Mouse (Mus musculus) cortical plate, adult 2 months (tissue): ENCODE measurements at regions not wholly inside any gene's neighbourhood (a gene's known extent, or its start where the extent isn't known, plus 50 kb on each side); places are given as distances from the start of the nearest gene placed in this dataset.
"Not testable (repeated sequence)": the region's sequence is repeated elsewhere in the genome, so short reads cannot be mapped to it uniquely, and the experiment has no call there.

ENCODE experiments used
- H3K27ac ChIP-seq: fragments of 200-500 bp; 2 replicates; pipeline ENCODE4 v1.5.1; 2012; ENCODE audit warnings: low read length, control low read depth, inconsistent platforms; ENCODE audit not compliant: insufficient read depth
- H3K4me1 ChIP-seq: fragments of 200-500 bp; 2 replicates; pipeline ENCODE4 v1.6.1; 2011; ENCODE audit warnings: low read length; ENCODE audit not compliant: control insufficient read depth, insufficient read depth
- H3K4me3 ChIP-seq: fragments of 200-500 bp; 2 replicates; pipeline ENCODE4 v1.5.1; 2011; ENCODE audit warnings: mild to moderate bottlenecking, low read length, control low read depth; ENCODE audit not compliant: insufficient read depth
- CTCF ChIP-seq: fragments of 200-500 bp; IDR thresholded peaks from 2 replicates; pipeline ENCODE4 v1.5.1; 2011; ENCODE audit warnings: mild to moderate bottlenecking, control low read depth, low read length; ENCODE audit not compliant: insufficient read depth; ENCODE audit errors: extremely low read depth
- POLR2A ChIP-seq: fragments of 200-500 bp; IDR thresholded peaks from 2 replicates; pipeline ENCODE4 v1.6.1; 2011; ENCODE audit warnings: mild to moderate bottlenecking, low read length, control low read depth; ENCODE audit not compliant: insufficient read depth; ENCODE audit errors: extremely low read depth

DNA sequence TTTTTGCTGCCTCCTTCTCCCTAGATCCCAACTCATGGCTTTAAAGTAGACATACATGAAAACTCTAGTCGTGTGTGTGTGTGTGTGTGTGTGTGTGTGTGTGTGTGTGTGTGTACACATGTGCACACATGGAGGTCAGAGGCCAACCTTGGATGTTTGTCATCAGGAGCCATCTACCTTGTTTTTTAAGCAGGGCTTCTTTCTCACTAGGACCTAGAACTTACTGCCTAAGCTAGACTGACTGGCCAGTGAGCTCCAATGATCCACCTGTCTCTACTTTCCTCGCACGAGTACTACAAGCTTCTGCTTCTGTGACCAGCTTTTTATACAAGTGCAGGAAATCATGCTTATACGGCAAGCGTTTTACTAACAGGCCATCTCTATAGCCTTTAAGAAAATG lies 89.1 kb upstream of the Otx2 start:
- Histone ChIP-seq H3K4me1 (no peaks in the 10 kb centered on the region), H3K4me3 (no peak overlapping the region), H3K27ac (no peak overlapping the region)
- TF ChIP-seq CTCF (no peak), POLR2A (no peak)

- Histone ChIP-seq H3K27ac (no peak overlapping the region), H3K4me3 (no peak overlapping the region), H3K4me1 (no peaks in the 10 kb centered on the region)
- TF ChIP-seq POLR2A (no peak), CTCF (no peak)
These were observed 87.5 kb upstream of the Otx2 start for GRCm38 (mm10) chr14:48761002-48761648.

DNA sequence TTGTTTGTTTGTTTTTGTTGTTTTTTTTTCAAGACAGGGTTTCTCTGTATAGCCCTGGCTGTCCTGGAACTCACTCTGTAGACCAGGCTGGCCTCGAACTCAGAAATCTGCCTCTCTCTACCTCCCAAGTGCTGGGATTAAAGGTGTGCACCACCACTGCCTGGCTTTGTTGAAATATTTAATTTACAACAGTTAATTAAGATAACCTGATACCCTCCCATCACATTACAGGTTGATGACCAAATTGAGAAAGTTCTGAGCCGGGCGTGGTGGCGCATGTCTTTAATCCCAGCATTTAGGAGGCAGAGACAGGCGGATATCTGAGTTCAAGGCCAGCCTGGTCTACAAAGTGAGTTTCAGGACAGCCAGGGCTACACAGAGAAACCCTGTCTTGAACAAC lies 81.5 kb upstream of the Otx2 start:
- H3K4me3 ChIP-seq, H3K27ac ChIP-seq, H3K4me1 ChIP-seq: not testable (repeated sequence)

- TF ChIP-seq CTCF (no peak), POLR2A (no peak)
- no peak overlapping the region for H3K27ac ChIP-seq
- H3K4me3 ChIP-seq, result no peak overlapping the region
- H3K4me1 ChIP-seq, result no peaks in the 10 kb centered on the region
These were observed 80.6 kb upstream of the Otx2 start for GRCm38 (mm10) chr14:48754080-48754720.

GRCm38 (mm10) chr14:48753517-48754079 lies 80.0 kb upstream of the Otx2 start:
- no peak overlapping the region for H3K27ac ChIP-seq
- TF ChIP-seq CTCF, result no peak
- TF ChIP-seq POLR2A, result no peak

GRCm38 (mm10) chr14:48753084-48753483 lies 79.5 kb upstream of the Otx2 start:
- Histone ChIP-seq H3K4me1 (no peaks in the 10 kb centered on the region), H3K4me3 (no peak overlapping the region), H3K27ac (no peak overlapping the region)
- TF ChIP-seq CTCF, result no peak
- TF ChIP-seq POLR2A, result no peak

More at GRCm38 (mm10) chr14:48753517-48754079, 80.0 kb upstream of the Otx2 start:
- Histone ChIP-seq H3K4me3 (no peak overlapping the region), H3K4me1 (no peaks in the 10 kb centered on the region)

- no peak for TF ChIP-seq POLR2A
- no peak for TF ChIP-seq CTCF
- Histone ChIP-seq H3K4me1 (no peaks in the 10 kb centered on the region), H3K4me3 (no peak overlapping the region), H3K27ac (no peak overlapping the region)
These were observed 78.9 kb upstream of the Otx2 start for GRCm38 (mm10) chr14:48752579-48752905.

GRCm38 (mm10) chr14:48751751-48752578 lies 78.3 kb upstream of the Otx2 start:
- Histone ChIP-seq H3K4me3 (no peak overlapping the region), H3K27ac (no peak overlapping the region), H3K4me1 (no peaks in the 10 kb centered on the region)
- no peak for TF ChIP-seq CTCF

GRCm38 (mm10) chr14:48750994-48751393 lies 77.4 kb upstream of the Otx2 start:
- TF ChIP-seq CTCF (no peak), POLR2A (no peak)
- H3K27ac ChIP-seq, result no peak overlapping the region
- H3K4me3 ChIP-seq, result no peak overlapping the region
- no peaks in the 10 kb centered on the region for H3K4me1 ChIP-seq

DNA sequence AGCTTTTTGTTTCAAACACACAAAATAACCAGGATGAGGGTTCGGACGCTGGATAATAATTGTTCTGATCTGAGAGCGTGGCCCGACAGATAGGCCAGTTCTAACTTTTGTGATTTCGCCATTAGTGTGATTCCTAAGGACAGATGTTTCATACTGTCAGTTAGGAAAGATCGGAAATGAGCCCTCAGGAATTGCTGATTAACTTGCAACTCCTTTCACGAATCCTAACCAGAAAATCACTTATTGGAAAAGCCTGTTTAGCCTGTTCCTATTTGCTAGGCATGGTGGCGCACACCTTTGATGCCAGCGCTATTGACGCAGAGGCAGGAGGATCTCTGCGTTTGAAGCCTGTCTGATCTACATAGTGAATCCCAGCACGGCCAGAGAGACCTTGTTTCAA lies 75.4 kb upstream of the Otx2 start:
- no peak overlapping the region for H3K27ac ChIP-seq
- H3K4me3 ChIP-seq, result no peak overlapping the region
- TF ChIP-seq POLR2A (no peak), CTCF (no peak)
- H3K4me1 ChIP-seq, result no peaks in the 10 kb centered on the region
